Mouse (Mus musculus) limb, embryonic 12.5 days (tissue): ENCODE data around the gene Krt35. TPM values are rescaled to one million over a fixed set of nuclear protein-coding genes. Genes with fewer than 3 reads are reported as not detected.

Experiments used
- ATAC-seq: fragments of 200-750 bp; cut with Nextera tagmentation; 2 replicates; pipeline ENCODE4 v1.8.0; 2017; ENCODE audit warnings: low read depth, moderate TSS enrichment; ENCODE audit not compliant: insufficient number of reproducible peaks, insufficient read depth, low FRiP score, low TSS enrichment
- H3K27ac ChIP-seq: fragments of 300-500 bp; sonication (generic); 2 replicates; pipeline ENCODE4 v1.5.1; 2016; ENCODE audit warnings: mild to moderate bottlenecking, moderate library complexity
- H3K27me3 ChIP-seq: fragments of 300-500 bp; sonication (generic); 2 replicates; pipeline ENCODE4 v1.6.1; 2016; ENCODE audit warnings: mild to moderate bottlenecking, moderate library complexity
- H3K36me3 ChIP-seq: fragments of 300-500 bp; sonication (generic); 2 replicates; pipeline ENCODE4 v1.6.1; 2016; ENCODE audit warnings: mild to moderate bottlenecking, moderate library complexity
- H3K4me1 ChIP-seq: fragments of 300-500 bp; sonication (generic); replicated peaks from 2 replicates; pipeline ENCODE4 v1.6.1; 2016
- H3K4me2 ChIP-seq: fragments of 300-500 bp; sonication (generic); 2 replicates; pipeline ENCODE4 v1.6.1; 2016; ENCODE audit warnings: mild to moderate bottlenecking, moderate library complexity
- H3K4me3 ChIP-seq: fragments of 300-500 bp; sonication (generic); replicated peaks from 2 replicates; pipeline ENCODE4 v1.5.1; 2016; ENCODE audit warnings: mild to moderate bottlenecking
- H3K9ac ChIP-seq: fragments of 300-500 bp; sonication (generic); replicated peaks from 2 replicates; pipeline ENCODE4 v1.6.1; 2016; ENCODE audit warnings: mild to moderate bottlenecking, moderate library complexity
- H3K9me3 ChIP-seq: fragments of 300-500 bp; sonication (generic); 2 replicates; pipeline ENCODE4 v1.6.1; 2016; ENCODE audit warnings: mild to moderate bottlenecking, moderate library complexity
- WGBS: fragments of 180-500 bp; shearing (Covaris S2); methylation state at CpG from one replicate; pipeline ENCODE4 v1.1.7; 2016; 5-methylcytosine and 5-hydroxymethylcytosine counted together
- polyA plus RNA-seq: library from polyadenylated mRNA; unstranded; fragments of >200 nt; fragmentation: Nextera tagmentation; extraction: Ambion mirVana; gene quantifications from 2 replicates; pipeline ENCODE4 v1.2.1, GENCODE M21; 2016

Gene Krt35
- polyA plus RNA-seq, 1 experiment from 2014 or later: 0.70 TPM

DNA sequence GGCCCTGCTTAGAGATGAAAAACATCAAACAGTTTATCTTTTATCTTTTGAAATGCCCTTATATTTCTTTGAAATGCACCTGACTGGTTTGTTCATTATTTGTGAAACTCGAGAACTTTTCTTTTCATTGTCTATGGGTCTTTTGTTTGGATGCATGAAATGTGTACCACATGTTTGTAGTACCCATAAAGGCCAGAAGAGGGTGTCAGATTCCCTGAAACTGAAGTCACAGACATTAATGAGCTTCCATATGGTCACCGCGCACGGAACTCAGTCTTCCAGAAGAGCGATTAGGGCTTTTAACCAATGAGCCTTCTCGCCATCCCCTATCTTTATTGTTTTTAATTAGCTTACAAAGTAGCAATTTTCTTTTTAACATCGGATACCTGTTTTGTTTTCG lies 37.2 kb downstream of the Krt35 start:
- Histone ChIP-seq H3K27ac (no peak overlapping the region), H3K27me3 (no peaks in the 10 kb centered on the region), H3K36me3 (no peaks in the 10 kb centered on the region), H3K4me3 (no peak overlapping the region), H3K4me1 (no peaks in the 10 kb centered on the region), H3K9me3 (no peaks in the 10 kb centered on the region), H3K9ac (no peak overlapping the region), H3K4me2 (no peak overlapping the region)
- ATAC-seq: no peak
- WGBS: 75% methylated on average over 8 of the region's 8 CpGs

DNA sequence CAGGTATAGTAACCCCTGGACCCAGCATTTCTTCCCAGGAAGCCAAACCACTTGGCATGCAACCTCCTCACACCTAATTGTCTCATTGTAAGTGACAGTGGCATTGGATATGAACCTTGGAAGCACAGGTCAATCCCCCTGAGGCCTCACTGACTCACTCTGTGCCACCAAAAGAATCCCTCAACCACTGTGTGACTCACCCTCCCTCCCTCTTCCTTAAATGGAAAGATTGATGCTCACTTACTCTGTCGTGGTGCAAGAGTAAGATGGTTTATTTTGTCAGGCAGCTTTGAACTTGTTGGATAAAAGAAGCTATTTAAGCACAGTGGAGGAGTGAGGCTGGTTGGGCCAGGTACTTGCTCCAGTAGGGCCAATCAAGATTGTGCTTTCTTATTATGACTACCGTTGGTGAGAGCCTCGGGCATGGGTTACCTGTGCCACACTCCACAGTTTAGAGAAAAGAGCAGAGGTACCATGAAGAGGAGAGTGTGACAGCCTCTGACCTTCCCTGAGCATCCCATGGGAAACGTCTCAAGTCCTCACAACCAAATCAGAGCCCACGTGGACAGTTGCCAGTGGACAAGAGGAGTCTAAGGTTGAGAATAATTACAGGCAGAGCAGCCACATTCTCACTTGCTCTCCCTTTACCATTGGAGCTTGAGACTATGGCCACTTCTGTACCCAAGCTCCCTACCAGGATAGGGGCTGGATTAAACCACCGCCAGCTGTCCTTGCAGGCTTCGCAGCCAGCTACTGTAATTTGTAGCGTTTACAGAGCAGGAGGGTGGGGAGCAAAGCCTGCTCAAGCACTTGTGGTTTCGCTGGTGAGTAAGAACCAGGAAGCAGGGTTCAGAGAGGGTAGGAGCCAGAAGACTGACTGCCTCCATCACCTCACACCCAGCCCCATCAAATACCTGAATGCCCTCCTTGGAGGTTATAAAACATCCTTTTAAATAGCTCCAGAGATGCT lies 40.1 kb downstream of the Krt35 start:
- H3K4me2 ChIP-seq: no peak overlapping the region

DNA sequence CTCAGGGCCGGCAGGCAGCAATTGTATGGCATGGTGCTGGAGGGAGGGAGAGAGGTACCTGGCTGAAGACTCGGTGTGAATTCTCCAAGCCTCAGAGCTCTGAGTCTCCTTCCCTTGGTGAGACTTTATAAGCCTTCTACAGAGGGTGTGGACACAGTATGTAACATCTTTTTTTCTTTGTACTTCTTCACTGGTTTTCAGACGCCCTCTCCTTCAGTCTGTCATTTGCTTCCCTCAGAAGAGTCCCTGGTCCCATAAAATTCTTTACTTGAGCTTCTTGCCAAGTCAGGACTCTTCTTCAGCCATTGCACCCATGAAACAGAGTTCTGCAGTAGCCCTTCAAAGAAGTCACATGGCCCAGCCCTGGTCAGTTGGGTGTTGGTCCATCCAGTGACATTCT lies 45.6 kb downstream of the Krt35 start, which contains the start of gene Krt31:
Krt31 (minus strand) TSS at position 101 of the 400 bp plus-strand sequence.
- no peak within 1 kb of the TSS for H3K9ac ChIP-seq

More for the DNA sequence above, 40.1 kb downstream of the Krt35 start:
- Histone ChIP-seq H3K36me3 (no peaks in the 10 kb centered on the region), H3K9ac (no peak overlapping the region), H3K4me1 (no peaks in the 10 kb centered on the region), H3K9me3 (no peaks in the 10 kb centered on the region), H3K27ac (no peak overlapping the region), H3K27me3 (no peaks in the 10 kb centered on the region), H3K4me3 (no peak overlapping the region)
- 74% methylated on average over 9 of the region's 9 CpGs for WGBS
- no peak for ATAC-seq

GRCm38 (mm10) chr11:100047193-100047592 lies 48.8 kb downstream of the Krt35 start:
- 87% methylated on average over 2 of the region's 2 CpGs for WGBS
- no peak overlapping the region for H3K4me2 ChIP-seq
- no peak overlapping the region for H3K4me3 ChIP-seq
- H3K4me1 ChIP-seq: no peaks in the 10 kb centered on the region
- no peaks in the 10 kb centered on the region for H3K27me3 ChIP-seq
- no peak overlapping the region for H3K27ac ChIP-seq
- H3K9me3 ChIP-seq: no peaks in the 10 kb centered on the region
- no peak for ATAC-seq
- H3K36me3 ChIP-seq: no peaks in the 10 kb centered on the region
- no peak overlapping the region for H3K9ac ChIP-seq

More for the DNA sequence above, 45.6 kb downstream of the Krt35 start, which contains the start of gene Krt31:
- Histone ChIP-seq H3K9me3 (no peaks in the 10 kb centered on the region), H3K4me1 (no peaks in the 10 kb centered on the region), H3K27ac (no peak within 1 kb of the TSS), H3K4me2 (no peak within 1 kb of the TSS), H3K4me3 (no peak within 1 kb of the TSS), H3K36me3 (no peaks in the 10 kb centered on the region), H3K27me3 (no peaks in the 10 kb centered on the region)
- whole genome bisulfite sequencing: 83% methylated on average over 3 of the region's 3 CpGs
- ATAC-seq: no peak

- no peak for ATAC-seq
- Histone ChIP-seq H3K4me3 (no peak overlapping the region), H3K27ac (no peak overlapping the region), H3K4me2 (no peak overlapping the region), H3K36me3 (no peaks in the 10 kb centered on the region), H3K27me3 (no peaks in the 10 kb centered on the region), H3K4me1 (no peaks in the 10 kb centered on the region), H3K9me3 (no peaks in the 10 kb centered on the region), H3K9ac (no peak overlapping the region)
- WGBS: 62% methylated on average over 6 of the region's 6 CpGs
These were observed 49.7 kb downstream of the Krt35 start for GRCm38 (mm10) chr11:100046303-100046866.

Other genes with a start within 250 kb of the Krt35 start
- gene Krtap4-16, start 244.6 kb downstream of the Krt35 start, polyA plus RNA-seq: not detected in 2 replicates
- gene Gm11568, start 238.3 kb downstream of the Krt35 start, polyA plus RNA-seq: not detected in 2 replicates
- not detected in 2 replicates for gene Gm11559, start 231.8 kb downstream of the Krt35 start, polyA plus RNA-seq
- not detected in 2 replicates for gene Krtap9-1, start 222.9 kb downstream of the Krt35 start, polyA plus RNA-seq
- not detected in 2 replicates for gene Gm11567, start 217.1 kb downstream of the Krt35 start, polyA plus RNA-seq
- gene Krtap31-1, start 188.3 kb downstream of the Krt35 start, polyA plus RNA-seq: not detected in 2 replicates
- not detected in 2 replicates for gene Gm11565, start 181.5 kb downstream of the Krt35 start, polyA plus RNA-seq
- gene Krtap31-2, start 159.9 kb downstream of the Krt35 start, polyA plus RNA-seq: not detected in 2 replicates
- gene Krtap9-5, start 147.8 kb downstream of the Krt35 start, polyA plus RNA-seq: not detected in 2 replicates
- gene Krtap29-1, start 117.2 kb downstream of the Krt35 start, polyA plus RNA-seq: not detected in 2 replicates
- gene Krtap16-1, start 109.6 kb downstream of the Krt35 start, polyA plus RNA-seq: not detected in 2 replicates
- 1.4 and 1.9 TPM in 2 replicates for gene Krtap17-1, start 102.2 kb downstream of the Krt35 start, polyA plus RNA-seq
- gene Krt33a, start 80.0 kb downstream of the Krt35 start, polyA plus RNA-seq: not detected in 2 replicates
- 0.18 and 0.27 TPM in 2 replicates for gene Krt33b, start 66.4 kb downstream of the Krt35 start, polyA plus RNA-seq
- not detected in 2 replicates for gene Krt34, start 54.7 kb downstream of the Krt35 start, polyA plus RNA-seq
- gene Krt31, start 45.7 kb downstream of the Krt35 start, polyA plus RNA-seq: not detected in 2 replicates
- not detected in 2 replicates for gene Krt32, start 8.0 kb downstream of the Krt35 start, polyA plus RNA-seq
- 0.13 and 0.16 TPM in 2 replicates for gene Krt36, start 9.4 kb upstream of the Krt35 start, polyA plus RNA-seq
- gene Krt13, start 25.3 kb upstream of the Krt35 start, polyA plus RNA-seq: not detected in 2 replicates
- gene Krt15, start 39.7 kb upstream of the Krt35 start, polyA plus RNA-seq: 42.4 and 61.2 TPM in 2 replicates
- gene Krt19, start 52.4 kb upstream of the Krt35 start, polyA plus RNA-seq: 8.4 and 8.7 TPM in 2 replicates
- gene Krt9, start 97.0 kb upstream of the Krt35 start, polyA plus RNA-seq: not detected in 2 replicates
- gene Krt14, start 111.3 kb upstream of the Krt35 start, polyA plus RNA-seq: 144 and 160 TPM in 2 replicates
- gene Krt16, start 152.7 kb upstream of the Krt35 start, polyA plus RNA-seq: not detected in 2 replicates
- 41.6 and 47.9 TPM in 2 replicates for gene Krt17, start 164.8 kb upstream of the Krt35 start, polyA plus RNA-seq
- gene Krt42, start 173.6 kb upstream of the Krt35 start, polyA plus RNA-seq: not detected in 2 replicates
- 1,407 and 1,429 TPM in 2 replicates for gene Eif1, start 223.6 kb upstream of the Krt35 start, polyA plus RNA-seq
- not detected in 2 replicates for gene Gast, start 238.2 kb upstream of the Krt35 start, polyA plus RNA-seq